Mouse (Mus musculus) erythroblast, embryonic 14.5 days (primary cell): ENCODE measurements at regions not wholly inside any gene's neighbourhood (a gene's known extent, or its start where the extent isn't known, plus 50 kb on each side); places are given as distances from the start of the nearest gene placed in this dataset.

Source experiments
- GATA1 ChIP-seq: IDR thresholded peaks from 2 replicates; pipeline ENCODE4 v1.6.1; 2012; ENCODE audit warnings: low read length, inconsistent platforms, mixed read lengths
- TAL1 ChIP-seq: IDR thresholded peaks from 3 replicates; pipeline ENCODE4 v1.6.1; 2012; ENCODE audit warnings: low read length, inconsistent platforms, mixed read lengths

- TF ChIP-seq TAL1: no peak
- no peak for TF ChIP-seq GATA1
Observed at GRCm38 (mm10) chr3:71545821-71546220, 1421.8 kb downstream of the Sis start.
